ENCODE assay signal across 25 mouse cellular contexts in genomic region chr4:11129956-11130355, GRCm38 (mm10). TPM values are rescaled to one million over a fixed set of nuclear protein-coding genes. Genes with fewer than 3 reads are reported as not detected.
DNase-seq lines count a peak whose midpoint lies in the region; ATAC-seq and TF ChIP-seq lines count a peak whose summit lies in the region.
"Had no signal": no experiment of that assay in that cellular context is flagged by ENCODE, and none has a peak within 500 bp of the region (broad histone marks: within the 10 kb centered on the region; RNA-seq: fewer than 3 reads in every experiment).

No protein-coding gene starts in this region.

- no peaks in the 10 kb centered on the region for H3K36me3 ChIP-seq in forebrain, embryonic 11.5 days (ENCODE audit: control insufficient read depth, insufficient read depth, low read length)
- no peaks in the 10 kb centered on the region for H3K36me3 ChIP-seq in forebrain, embryonic 10.5 days (replicated peaks)
- H3K36me3 ChIP-seq in kidney, adult 2 months (ENCODE audit: control insufficient read depth, insufficient read depth, low read length), result no peaks in the 10 kb centered on the region
- H3K36me3 ChIP-seq in kidney, embryonic 14.5 days (ENCODE audit: control insufficient read depth, insufficient read depth, low read length), result no peaks in the 10 kb centered on the region
- no peaks in the 10 kb centered on the region for H3K36me3 ChIP-seq in kidney, embryonic 15.5 days
- H3K36me3 ChIP-seq: embryonic facial prominence, embryonic 10.5 days; embryonic facial prominence, embryonic 12.5 days; forebrain, embryonic 15.5 days; G1E had no signal

- TF ChIP-seq CTCF in kidney, adult 2 months (conservative IDR thresholded peaks at IDR 0.05; ENCODE audit: insufficient read depth, insufficient read length, low read depth, low read length), result no peak

- H3K27ac ChIP-seq in forebrain, embryonic 11.5 days (ENCODE audit: low read depth, low read length), result no peak overlapping the region
- no peak overlapping the region for H3K27ac ChIP-seq in forebrain, embryonic 10.5 days
- H3K27ac ChIP-seq in kidney, adult 2 months (ENCODE audit: insufficient read depth, low read depth, low read length), result no peak overlapping the region
- H3K27ac ChIP-seq in kidney, embryonic 14.5 days (ENCODE audit: low read depth, low read length), result no peak overlapping the region
- no peak overlapping the region for H3K27ac ChIP-seq in kidney, embryonic 15.5 days
- H3K27ac ChIP-seq: embryonic facial prominence, embryonic 10.5 days; embryonic facial prominence, embryonic 12.5 days; forebrain, embryonic 13.5 days; forebrain, embryonic 15.5 days had no signal

- no peak overlapping the region for H3K4me2 ChIP-seq in forebrain, embryonic 11.5 days (ENCODE audit: low read depth, low read length, severe bottlenecking)
- H3K4me2 ChIP-seq in kidney, embryonic 14.5 days (replicated peaks; ENCODE audit: low read depth, low read length), result no peak overlapping the region
- no peak overlapping the region for H3K4me2 ChIP-seq in kidney, embryonic 15.5 days
- H3K4me2 ChIP-seq: embryonic facial prominence, embryonic 12.5 days; forebrain, embryonic 13.5 days; forebrain, embryonic 15.5 days had no signal

- ATAC-seq in forebrain, embryonic 11.5 days (replicated peaks; ENCODE audit: low FRiP score), result no peak
- ATAC-seq in kidney, embryonic 14.5 days (ENCODE audit: low FRiP score, low TSS enrichment), result no peak
- no peak for ATAC-seq in kidney, embryonic 15.5 days (replicated peaks; ENCODE audit: low FRiP score)
- ATAC-seq: activated CD4-positive, CD25-positive, alpha-beta regulatory T cell, adult 4 months; CD4-positive, CD25-positive, alpha-beta regulatory T cell, adult 4 months; forebrain, embryonic 13.5 days; forebrain, embryonic 15.5 days; forebrain, postnatal 0 days; Patski had no signal

- no peaks in the 10 kb centered on the region for H3K27me3 ChIP-seq in forebrain, embryonic 11.5 days (ENCODE audit: control insufficient read depth, insufficient read depth, low read length)
- no peaks in the 10 kb centered on the region for H3K27me3 ChIP-seq in forebrain, embryonic 10.5 days (ENCODE audit: poor library complexity, severe bottlenecking)
- H3K27me3 ChIP-seq in kidney, adult 2 months (replicated peaks; ENCODE audit: control insufficient read depth, insufficient read depth, low read length), result no peaks in the 10 kb centered on the region
- H3K27me3 ChIP-seq in kidney, embryonic 14.5 days (ENCODE audit: control insufficient read depth, insufficient read depth, low read length), result no peaks in the 10 kb centered on the region
- H3K27me3 ChIP-seq in kidney, embryonic 15.5 days, result no peaks in the 10 kb centered on the region
- H3K27me3 ChIP-seq: CH12.LX; embryonic facial prominence, embryonic 12.5 days; forebrain, embryonic 13.5 days; forebrain, embryonic 15.5 days; Patski had no signal

- DNase-seq in forebrain, embryonic 11.5 days (ENCODE audit: low spot score), result peak; percentile 13
- no peak for DNase-seq in forebrain, embryonic 10.5 days (ENCODE audit: extremely low spot score, low spot score)
- DNase-seq in kidney, adult 2 months, result peak; percentile 47
- DNase-seq in kidney, postnatal 36 days, result peak; percentile 23 to 31
- DNase-seq: adrenal gland, adult 8-10 months; adrenal gland, postnatal 14 days; adrenal gland, postnatal 36 days; B cell, adult 2 months; cerebellum, adult 11-12 months; cerebellum, adult 2 months; cerebellum, adult 9-10 months; cerebellum, postnatal 10 days; cerebellum, postnatal 25 days; forebrain, postnatal 0 days had no signal

- no peak overlapping the region for H3K9ac ChIP-seq in forebrain, embryonic 11.5 days (ENCODE audit: low read length)
- no peak overlapping the region for H3K9ac ChIP-seq in kidney, embryonic 14.5 days (ENCODE audit: low read depth, low read length)
- no peak overlapping the region for H3K9ac ChIP-seq in kidney, embryonic 15.5 days
- H3K9ac ChIP-seq: embryonic facial prominence, embryonic 12.5 days; forebrain, embryonic 13.5 days; forebrain, embryonic 15.5 days; forebrain, postnatal 0 days had no signal

- no peaks in the 10 kb centered on the region for H3K9me3 ChIP-seq in forebrain, embryonic 11.5 days (ENCODE audit: control insufficient read depth, low read length)
- peaks cover 5% of the 10 kb centered on the region; the same call in 1 of the 2 replicates for H3K9me3 ChIP-seq in forebrain, embryonic 10.5 days
- no peaks in the 10 kb centered on the region for H3K9me3 ChIP-seq in kidney, embryonic 14.5 days (ENCODE audit: control insufficient read depth, low read length)
- no peaks in the 10 kb centered on the region for H3K9me3 ChIP-seq in kidney, embryonic 15.5 days (replicated peaks)
- H3K9me3 ChIP-seq: embryonic facial prominence, embryonic 10.5 days; embryonic facial prominence, embryonic 12.5 days; forebrain, embryonic 13.5 days; forebrain, embryonic 15.5 days had no signal

- H3K4me3 ChIP-seq in forebrain, embryonic 11.5 days (ENCODE audit: low read depth, low read length), result no peak overlapping the region
- H3K4me3 ChIP-seq in forebrain, embryonic 10.5 days, result no peak overlapping the region
- no peak overlapping the region for H3K4me3 ChIP-seq in kidney, adult 2 months (ENCODE audit: insufficient read depth, low read depth, low read length)
- no peak overlapping the region for H3K4me3 ChIP-seq in kidney, embryonic 14.5 days (ENCODE audit: low read length)
- H3K4me3 ChIP-seq in kidney, embryonic 15.5 days (replicated peaks), result no peak overlapping the region
- H3K4me3 ChIP-seq: embryonic facial prominence, embryonic 10.5 days; embryonic facial prominence, embryonic 12.5 days; forebrain, embryonic 13.5 days; forebrain, embryonic 15.5 days had no signal

- no peaks in the 10 kb centered on the region for H3K4me1 ChIP-seq in forebrain, embryonic 11.5 days (replicated peaks; ENCODE audit: control insufficient read depth, insufficient read depth, low read length)
- no peaks in the 10 kb centered on the region for H3K4me1 ChIP-seq in forebrain, embryonic 10.5 days
- peaks cover 8% of the 10 kb centered on the region; the same call in 1 of the 2 replicates for H3K4me1 ChIP-seq in kidney, adult 2 months (ENCODE audit: control insufficient read depth, insufficient read depth, low read length)
- H3K4me1 ChIP-seq in kidney, embryonic 14.5 days (ENCODE audit: control insufficient read depth, insufficient read depth, low read length), result no peaks in the 10 kb centered on the region
- H3K4me1 ChIP-seq in kidney, embryonic 15.5 days, result no peaks in the 10 kb centered on the region
- H3K4me1 ChIP-seq: embryonic facial prominence, embryonic 10.5 days; embryonic facial prominence, embryonic 12.5 days; forebrain, embryonic 13.5 days; forebrain, embryonic 15.5 days had no signal

- no peak for TF ChIP-seq POLR2A in kidney, adult 2 months (IDR thresholded peaks at IDR 0.05; ENCODE audit: low read depth, low read length)

- 76% methylated on average over 3 of the region's 3 CpGs for WGBS in forebrain, embryonic 11.5 days
- WGBS in forebrain, embryonic 10.5 days, result 78% methylated on average over 3 of the region's 3 CpGs
- 63% methylated on average over 3 of the region's 3 CpGs for WGBS in kidney, adult 2 months
- 64% methylated on average over 3 of the region's 3 CpGs for WGBS in kidney, embryonic 14.5 days
- 58% methylated on average over 3 of the region's 3 CpGs for WGBS in kidney, embryonic 15.5 days

RNA-seq across cellular contexts. Expression of gene Trp53inp1, which starts 26.3 kb away (rescaled TPM):
- 32.5 and 35.0 TPM in 2 replicates for polyA plus RNA-seq in forebrain, embryonic 11.5 days (2014; fragmentation: Nextera tagmentation; extraction: Ambion mirVana)
- polyA plus RNA-seq in forebrain, embryonic 10.5 days (2016; fragmentation: Nextera tagmentation; extraction: Ambion mirVana), result 12.6 and 13.9 TPM in 2 replicates
- 3.8 and 5.6 TPM in 2 replicates for polyA plus RNA-seq in kidney, adult 2 months (2012; rRNA removed)
- 9.0 and 19.2 TPM in 2 replicates for polyA plus RNA-seq in kidney, embryonic 14.5 days (2014; fragmentation: Nextera tagmentation; extraction: Ambion mirVana)
- polyA plus RNA-seq in kidney, embryonic 15.5 days (2015; fragmentation: Nextera tagmentation; extraction: Ambion mirVana), result 11.0 and 11.4 TPM in 2 replicates
